Mouse (Mus musculus): Measurements from ENCODE around the gene Snx25.

DNA sequence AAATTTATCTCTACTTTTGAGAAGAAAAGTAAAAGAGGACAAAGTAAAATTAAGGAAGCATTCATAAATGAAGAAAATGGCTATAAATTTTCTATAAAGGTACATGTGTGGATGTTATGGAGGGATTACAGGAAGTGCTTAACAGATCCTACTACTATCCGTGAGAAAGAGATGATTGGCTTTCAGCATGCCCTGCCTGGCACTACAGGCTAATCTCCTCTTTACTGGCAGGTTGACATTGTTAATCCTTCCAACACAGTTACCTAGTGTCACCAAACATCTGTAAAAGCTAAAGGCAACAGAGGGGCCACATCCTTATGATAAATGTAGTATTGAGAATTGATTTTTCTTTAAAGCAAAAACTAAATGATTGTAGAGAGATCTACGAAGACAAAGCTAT lies 21.7 kb upstream of the Snx25 start:
- TF ChIP-seq TAL1 (IDR thresholded peaks at IDR 0.05; ENCODE audit: low read length) (no peak), GATA1 (IDR thresholded peaks at IDR 0.05; ENCODE audit: low read length) (no peak)
